Mouse (Mus musculus) embryonic facial prominence, embryonic 15.5 days (tissue): ENCODE data around the gene Smg6. TPM values are rescaled to one million over a fixed set of nuclear protein-coding genes. Genes with fewer than 3 reads are reported as not detected.
"Not testable (repeated sequence)": the region's sequence is repeated elsewhere in the genome, so short reads cannot be mapped to it uniquely, and the experiment has no call there.

Experiments
- ATAC-seq: fragments of 200-750 bp; cut with Nextera tagmentation; 2 replicates; pipeline ENCODE4 v1.8.0; 2017; ENCODE audit warnings: low read depth, moderate TSS enrichment; ENCODE audit not compliant: insufficient number of reproducible peaks, low FRiP score, low TSS enrichment
- H3K27ac ChIP-seq: fragments of 300-500 bp; sonication (generic); replicated peaks from 2 replicates; pipeline ENCODE4 v1.5.1; 2015; ENCODE audit warnings: mild to moderate bottlenecking, inconsistent platforms
- H3K27me3 ChIP-seq: fragments of 300-500 bp; sonication (generic); 2 replicates; pipeline ENCODE4 v1.6.1; 2015; ENCODE audit warnings: inconsistent platforms
- H3K36me3 ChIP-seq: fragments of 300-500 bp; sonication (generic); 2 replicates; pipeline ENCODE4 v1.6.1; 2015; ENCODE audit warnings: mild to moderate bottlenecking, inconsistent platforms
- H3K4me1 ChIP-seq: fragments of 300-500 bp; sonication (generic); 2 replicates; pipeline ENCODE4 v1.6.1; 2015; ENCODE audit warnings: inconsistent platforms
- H3K4me2 ChIP-seq: fragments of 300-500 bp; sonication (generic); replicated peaks from 2 replicates; pipeline ENCODE4 v1.6.1; 2015; ENCODE audit warnings: mild to moderate bottlenecking, inconsistent platforms
- H3K4me3 ChIP-seq: fragments of 300-500 bp; sonication (generic); replicated peaks from 2 replicates; pipeline ENCODE4 v1.5.1; 2015; ENCODE audit warnings: mild to moderate bottlenecking, inconsistent platforms
- H3K9ac ChIP-seq: fragments of 300-500 bp; sonication (generic); 2 replicates; pipeline ENCODE4 v1.6.1; 2015; ENCODE audit warnings: inconsistent platforms
- H3K9me3 ChIP-seq: fragments of 300-500 bp; sonication (generic); replicated peaks from 2 replicates; pipeline ENCODE4 v1.6.1; 2016; ENCODE audit warnings: inconsistent platforms
- WGBS: fragments of 180-500 bp; shearing (Covaris S2); methylation state at CpG from one replicate; pipeline ENCODE4 v1.1.7; 2015; 5-methylcytosine and 5-hydroxymethylcytosine counted together
- polyA plus RNA-seq: library from polyadenylated mRNA; unstranded; fragments of >200 nt; fragmentation: Nextera tagmentation; extraction: Ambion mirVana; gene quantifications from 2 replicates; pipeline ENCODE4 v1.2.1, GENCODE M21; 2015

Smg6 gene
- polyA plus RNA-seq, 1 experiment from 2014 or later: 18.1 TPM

DNA sequence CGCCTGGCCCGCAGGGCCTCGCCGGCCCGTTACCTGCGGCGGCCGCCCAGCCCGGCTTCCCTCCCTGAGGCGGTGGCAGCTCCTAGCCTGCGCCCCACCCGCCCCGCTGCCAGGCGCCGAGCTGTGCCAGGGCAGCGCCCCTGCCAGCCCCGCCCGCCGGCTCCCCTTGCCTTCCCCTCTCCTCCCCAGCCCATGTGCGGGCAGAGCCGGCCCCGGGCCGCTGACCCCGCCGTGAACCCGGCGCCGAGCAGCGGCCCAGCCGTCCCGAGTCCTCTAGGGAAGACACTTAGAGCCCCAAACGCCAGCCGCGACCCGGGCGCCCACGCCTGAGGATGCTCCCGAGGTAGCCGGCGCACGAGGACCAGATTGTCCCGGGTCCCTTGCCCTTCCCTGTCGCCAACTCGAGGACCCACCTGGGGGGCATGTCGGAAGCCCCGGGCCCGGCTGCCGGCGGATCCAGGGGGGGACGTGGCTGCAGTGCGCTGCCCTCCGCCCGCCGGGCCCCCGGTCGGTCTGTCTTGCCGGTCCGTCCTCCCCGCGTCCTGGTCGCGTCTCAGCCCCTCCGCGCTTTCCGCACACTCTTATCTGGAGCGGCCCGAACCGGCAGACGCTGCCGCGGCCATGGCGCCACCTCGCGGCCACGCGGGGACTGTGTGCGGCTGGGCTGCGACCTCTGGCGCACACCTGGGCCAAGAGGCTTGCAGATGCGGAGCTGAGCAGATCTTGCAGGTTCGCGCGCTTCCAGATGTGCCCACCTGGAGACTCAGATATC, 243.2 kb downstream of the Smg6 start:
- under 1% methylated on average over 83 of the region's 83 CpGs for WGBS
- peak overlapping the region; percentile 96 for H3K4me2 ChIP-seq
- ATAC-seq: peak; percentile 35

DNA sequence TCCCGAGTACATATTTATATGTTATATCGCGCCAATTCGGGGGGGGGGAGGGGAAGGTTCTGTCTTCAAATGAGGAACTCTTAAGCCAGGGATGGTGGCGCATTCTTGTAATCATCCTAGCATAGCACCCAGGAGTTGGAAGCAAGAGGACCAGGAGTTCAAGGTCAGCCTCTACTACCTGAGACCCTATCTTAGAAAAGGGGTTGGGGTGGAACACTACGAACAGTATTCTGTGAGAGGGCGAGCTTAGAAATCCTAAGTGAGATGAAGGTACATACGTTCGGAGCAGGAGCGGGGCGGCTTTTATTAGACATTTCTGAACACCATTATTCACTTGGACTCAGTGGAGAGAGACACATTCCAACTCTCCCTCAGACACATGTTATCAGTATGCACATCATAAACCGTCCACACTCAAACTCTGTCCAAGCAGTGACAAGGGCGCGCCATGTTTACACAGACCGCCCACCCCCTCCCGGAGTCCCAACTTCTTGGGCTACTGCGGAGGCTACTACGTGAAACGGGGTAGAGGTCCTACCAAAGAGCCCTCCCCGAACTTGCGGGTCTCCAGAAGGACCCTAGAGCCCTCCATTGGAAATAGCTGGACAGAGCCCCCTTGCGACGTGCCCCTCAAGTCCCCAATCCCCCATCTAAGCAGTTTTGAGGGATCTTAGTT, 243.9 kb downstream of the Smg6 start, which contains the start of gene Hic1:
Hic1 (minus strand) TSS at position 115 of the 676 bp plus-strand sequence.
- H3K27ac ChIP-seq: peak within 1 kb of the TSS; percentile 65
- 5% methylated on average over 23 of the region's 23 CpGs for WGBS
- peak within 1 kb of the TSS; percentile 55 for H3K9ac ChIP-seq
- peaks cover 3% of the 10 kb centered on the region; the same call in 1 of the 2 replicates for H3K36me3 ChIP-seq
- peaks cover 96% of the 10 kb centered on the region for H3K27me3 ChIP-seq
- H3K4me1 ChIP-seq: peaks cover 93% of the 10 kb centered on the region
- no peaks in the 10 kb centered on the region for H3K9me3 ChIP-seq
- H3K4me2 ChIP-seq: peak within 1 kb of the TSS; percentile 96
- peak within 1 kb of the TSS; percentile 64 for H3K4me3 ChIP-seq
- no peak for ATAC-seq

More for the DNA sequence above, 243.2 kb downstream of the Smg6 start:
- Histone ChIP-seq H3K4me3 (peak overlapping the region; percentile 64), H3K27ac (peak overlapping the region; percentile 65), H3K4me1 (peaks cover 94% of the 10 kb centered on the region), H3K9me3 (no peaks in the 10 kb centered on the region), H3K9ac (peak overlapping the region; percentile 55), H3K27me3 (peaks cover 98% of the 10 kb centered on the region), H3K36me3 (peaks cover 11% of the 10 kb centered on the region; the same call in 1 of the 2 replicates)

DNA sequence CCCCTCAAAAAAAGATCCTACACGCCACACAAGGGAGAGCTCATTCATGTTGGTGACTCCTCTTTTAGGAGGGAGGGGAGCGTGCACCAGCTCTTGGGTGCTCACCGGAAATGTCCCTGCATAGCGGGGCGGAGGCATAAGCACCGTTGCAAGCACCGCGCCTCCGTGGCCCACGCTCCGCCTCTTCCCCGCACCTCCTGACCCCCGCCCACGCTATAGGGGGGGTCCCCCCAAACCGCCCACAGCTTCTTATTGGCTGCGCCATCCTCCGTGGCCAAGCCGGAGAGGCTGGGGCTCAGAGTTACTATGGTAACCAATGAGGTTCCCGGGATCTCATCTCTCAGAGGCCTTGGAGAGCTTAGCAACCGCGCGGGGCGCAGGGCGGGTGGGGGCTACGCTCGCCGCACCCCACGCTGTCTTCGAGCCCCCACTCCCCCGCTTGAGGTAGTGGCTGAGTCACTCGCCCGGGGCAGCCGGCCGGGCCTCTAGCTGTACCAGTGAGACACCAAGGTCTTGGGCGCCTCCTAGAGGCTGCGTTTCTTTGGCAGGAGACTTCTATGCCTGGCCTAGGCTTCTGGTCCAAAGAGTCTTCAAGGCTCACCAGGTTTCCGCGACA, 244.6 kb downstream of the Smg6 start:
- no peaks in the 10 kb centered on the region for H3K36me3 ChIP-seq
- WGBS: under 1% methylated on average over 38 of the region's 38 CpGs
- H3K4me2 ChIP-seq: peak overlapping the region; percentile 96
- H3K9me3 ChIP-seq: no peaks in the 10 kb centered on the region
- H3K4me3 ChIP-seq: peak overlapping the region; percentile 64
- H3K4me1 ChIP-seq: peaks cover 86% of the 10 kb centered on the region
- no peak overlapping the region for H3K9ac ChIP-seq
- peak; percentile 51 for ATAC-seq
- peak overlapping the region; percentile 28; the same call in 1 of the 2 replicates for H3K27ac ChIP-seq
- peaks cover 89% of the 10 kb centered on the region for H3K27me3 ChIP-seq

DNA sequence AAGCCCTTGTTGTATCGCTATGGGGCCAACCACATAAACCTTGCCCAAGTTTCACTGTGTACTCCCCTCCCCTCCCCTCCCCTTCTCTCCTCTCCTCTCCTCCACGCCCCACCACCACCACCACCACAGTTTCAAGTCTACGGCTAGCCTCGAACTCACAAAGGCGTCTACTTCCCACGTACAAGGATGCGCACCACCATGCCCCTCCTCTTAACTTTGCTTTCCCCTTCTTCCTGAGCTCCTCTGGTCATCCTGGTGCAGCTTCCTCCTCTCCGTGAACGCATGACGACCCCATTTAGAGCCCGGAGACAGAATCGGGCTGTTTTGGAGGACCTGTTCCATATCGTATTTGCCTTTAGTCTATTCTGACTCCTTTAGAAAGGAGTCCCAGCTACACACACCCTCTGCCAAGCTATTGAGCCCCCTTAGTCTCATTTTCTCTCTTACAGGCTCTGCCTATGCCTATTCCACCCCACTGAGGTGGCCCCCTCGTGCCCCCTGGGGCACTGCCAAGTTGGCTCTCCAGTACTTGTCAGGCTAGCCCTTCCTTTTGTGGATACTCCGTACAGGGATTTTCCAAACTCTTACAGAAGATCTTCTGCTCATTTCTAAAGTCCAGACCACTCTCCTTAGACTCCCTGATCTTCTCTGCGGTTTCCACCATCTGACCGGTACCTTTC, 245.7 kb downstream of the Smg6 start:
- ATAC-seq: no peak
- H3K9ac ChIP-seq: no peak overlapping the region
- no peaks in the 10 kb centered on the region for H3K36me3 ChIP-seq
- 10% methylated on average over 17 of the region's 17 CpGs for WGBS
- H3K27me3 ChIP-seq: peaks cover 79% of the 10 kb centered on the region
- no peak overlapping the region for H3K27ac ChIP-seq
- H3K4me1 ChIP-seq: peaks cover 75% of the 10 kb centered on the region
- H3K9me3 ChIP-seq: no peaks in the 10 kb centered on the region
- H3K4me2 ChIP-seq: no peak overlapping the region
- H3K4me3 ChIP-seq: peak overlapping the region; percentile 6; the same call in 1 of the 2 replicates

- WGBS: under 1% methylated on average over 75 of the region's 75 CpGs
- Histone ChIP-seq H3K9me3 (no peaks in the 10 kb centered on the region), H3K4me3 (peak overlapping the region; percentile 63), H3K27me3 (peaks cover 68% of the 10 kb centered on the region), H3K27ac (no peak overlapping the region), H3K9ac (no peak overlapping the region), H3K4me1 (peaks cover 65% of the 10 kb centered on the region), H3K4me2 (peak overlapping the region; percentile 93), H3K36me3 (peaks cover 10% of the 10 kb centered on the region)
- no peak for ATAC-seq
Observed at GRCm38 (mm10) chr11:75172151-75173094, 246.8 kb downstream of the Smg6 start.

DNA sequence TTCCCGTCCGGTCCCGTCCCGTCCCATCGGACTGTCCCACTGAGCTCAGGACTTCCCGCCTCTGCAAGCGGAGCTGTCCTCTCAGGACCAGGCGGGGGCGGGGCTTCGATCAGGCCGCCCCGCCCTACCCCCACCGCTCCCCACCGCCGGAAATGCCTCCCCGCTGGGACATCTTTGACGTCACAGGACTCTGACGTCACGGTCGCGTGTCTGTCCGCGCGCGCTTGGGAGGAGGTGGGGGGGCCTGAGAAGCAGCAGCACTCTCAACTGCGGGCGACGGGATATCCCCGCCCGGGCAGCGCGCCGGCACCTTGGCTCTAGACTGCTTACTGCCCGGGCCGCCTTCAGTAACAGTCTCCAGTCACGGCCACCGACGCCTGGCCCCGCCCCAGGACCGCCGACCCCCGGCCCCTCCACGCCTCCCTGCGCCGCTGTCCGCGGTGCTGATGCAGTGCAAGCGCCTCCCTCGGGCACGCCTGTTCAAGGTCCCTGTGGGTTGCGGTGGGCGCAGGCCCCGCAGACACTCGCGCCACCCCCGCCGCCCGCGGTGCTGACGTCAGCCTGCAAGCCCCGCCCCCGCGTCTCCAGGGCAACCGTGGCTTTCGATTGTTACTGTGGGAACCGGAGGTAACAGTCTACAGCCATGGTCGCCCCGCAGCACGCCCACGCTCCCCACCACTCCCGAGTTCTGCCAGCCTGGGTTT, 247.6 kb downstream of the Smg6 start:
- peaks cover 66% of the 10 kb centered on the region for H3K4me1 ChIP-seq
- peak overlapping the region; percentile 93 for H3K4me2 ChIP-seq
- peaks cover 13% of the 10 kb centered on the region for H3K36me3 ChIP-seq
- peaks cover 60% of the 10 kb centered on the region for H3K27me3 ChIP-seq
- H3K4me3 ChIP-seq: peak overlapping the region; percentile 63
- ATAC-seq: peak; percentile 48
- H3K9ac ChIP-seq: peak overlapping the region; percentile 16; the same call in 1 of the 2 replicates
- H3K9me3 ChIP-seq: no peaks in the 10 kb centered on the region
- no peak overlapping the region for H3K27ac ChIP-seq
- WGBS: under 1% methylated on average over 71 of the region's 71 CpGs

GRCm38 (mm10) chr11:75173799-75174165, 248.2 kb downstream of the Smg6 start:
- peak overlapping the region; percentile 16; the same call in 1 of the 2 replicates for H3K9ac ChIP-seq
- peaks cover 13% of the 10 kb centered on the region for H3K36me3 ChIP-seq
- no peaks in the 10 kb centered on the region for H3K9me3 ChIP-seq
- H3K4me2 ChIP-seq: peak overlapping the region; percentile 93
- peak overlapping the region; percentile 63 for H3K4me3 ChIP-seq
- no peak overlapping the region for H3K27ac ChIP-seq
- 4% methylated on average over 15 of the region's 15 CpGs for WGBS
- H3K27me3 ChIP-seq: peaks cover 55% of the 10 kb centered on the region
- no peak for ATAC-seq
- peaks cover 62% of the 10 kb centered on the region for H3K4me1 ChIP-seq

DNA sequence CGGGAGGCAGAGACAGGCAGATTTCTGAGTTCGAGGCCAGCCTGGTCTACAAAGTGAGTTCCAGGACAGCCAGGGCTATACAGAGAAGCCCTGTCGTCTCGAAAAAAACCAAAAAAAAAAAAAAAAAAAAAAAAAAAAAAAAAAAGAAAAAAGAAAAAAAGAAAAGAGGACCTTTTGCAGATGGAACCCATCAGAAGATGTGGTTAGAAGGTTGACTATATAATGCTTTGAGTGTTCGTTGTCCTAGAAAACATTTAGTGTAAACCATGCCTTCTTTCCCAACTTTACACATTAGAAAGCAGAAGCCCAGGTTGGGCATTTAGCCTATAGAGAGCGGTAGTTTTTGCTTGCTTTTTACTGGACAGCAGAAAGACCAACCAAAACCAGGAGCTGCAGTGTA, 249.0 kb downstream of the Smg6 start:
- not testable (repeated sequence) for H3K4me3 ChIP-seq, H3K4me2 ChIP-seq, H3K9me3 ChIP-seq, ATAC-seq, H3K27ac ChIP-seq, H3K9ac ChIP-seq
- Histone ChIP-seq H3K36me3 (peaks cover 13% of the 10 kb centered on the region), H3K4me1 (peaks cover 58% of the 10 kb centered on the region), H3K27me3 (peaks cover 47% of the 10 kb centered on the region)
- WGBS: 68% methylated on average over 6 of the region's 6 CpGs

DNA sequence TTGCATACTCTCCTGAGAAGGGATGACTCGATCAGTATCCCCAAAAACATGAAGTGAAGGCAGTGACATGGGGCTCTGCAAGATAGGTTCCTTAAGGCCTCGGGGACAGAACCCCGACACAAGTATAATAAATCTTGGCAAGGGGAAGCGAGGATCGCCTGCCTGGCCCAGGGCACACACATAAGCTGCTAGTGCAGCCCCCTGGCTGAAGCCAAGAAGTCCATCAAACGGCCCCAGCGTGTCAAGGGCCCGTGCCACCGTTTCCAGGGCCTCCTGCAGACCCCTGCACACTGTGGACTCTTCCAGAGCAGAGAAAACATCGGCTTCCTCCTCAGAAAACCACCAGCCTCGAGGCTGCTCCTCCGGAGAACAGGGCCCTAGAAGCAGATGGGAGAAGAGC, 252.4 kb downstream of the Smg6 start:
- Histone ChIP-seq H3K27ac (0 out of 2 replicates have a peak overlapping the region, but pooled peaks have one; percentile 82), H3K9ac (peak overlapping the region; percentile 53), H3K36me3 (peaks cover 40% of the 10 kb centered on the region), H3K4me1 (peaks cover 25% of the 10 kb centered on the region), H3K4me2 (peak overlapping the region; percentile 71), H3K4me3 (peak overlapping the region; percentile 59), H3K27me3 (peaks cover 13% of the 10 kb centered on the region), H3K9me3 (no peaks in the 10 kb centered on the region)
- WGBS: 51% methylated on average over 12 of the region's 12 CpGs
- ATAC-seq: no peak
